In the genomic region with DNA sequence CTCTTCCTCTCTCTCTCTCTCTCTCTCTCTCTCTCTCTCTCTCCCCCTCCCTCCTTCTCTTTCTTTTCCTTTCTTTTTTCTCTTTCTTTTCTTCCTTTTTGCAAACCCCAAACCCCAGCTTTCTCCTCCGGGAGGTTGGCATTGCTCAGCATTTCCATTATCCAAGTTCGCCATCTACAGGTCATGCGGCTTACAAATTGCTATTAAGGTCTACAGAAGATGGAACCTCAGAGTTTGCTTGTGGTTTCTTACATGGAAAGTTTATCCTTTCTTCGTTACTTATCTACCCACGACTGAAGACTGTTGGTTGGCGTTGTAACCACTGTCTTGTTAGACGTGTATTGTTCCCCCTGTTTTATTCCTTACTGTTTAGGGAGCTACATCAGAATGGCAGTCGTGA, we compare ENCODE assay signal across 8 mouse cellular contexts. TPM values are rescaled to one million over a fixed set of nuclear protein-coding genes. Genes with fewer than 3 reads are reported as not detected.
DNase-seq lines count a peak whose midpoint lies in the region; ATAC-seq and TF ChIP-seq lines count a peak whose summit lies in the region.

No protein-coding gene starts in this region.

- H3K4me1 ChIP-seq in heart, embryonic 11.5 days (ENCODE audit: control insufficient read depth, insufficient read depth, low read length) = no peaks in the 10 kb centered on the region
- H3K4me1 ChIP-seq in forebrain, embryonic 13.5 days = peaks cover 9% of the 10 kb centered on the region
- no peaks in the 10 kb centered on the region for H3K4me1 ChIP-seq in midbrain, postnatal 0 days (ENCODE audit: insufficient read depth, low read length)

- DNase-seq in heart, postnatal 14 days = peak; percentile 24 to 28
- DNase-seq in 416B (ENCODE audit: low read depth) (peak; percentile 82), NIH3T3 (ENCODE audit: low read depth) (peak; percentile 75)
- peak; percentile 60 for DNase-seq in layer of hippocampus, adult 11-12 months (ENCODE audit: low spot score)
- DNase-seq in midbrain, postnatal 0 days (ENCODE audit: low spot score) = peak; percentile 80
- DNase-seq in urinary bladder, adult 18-20 months (ENCODE audit: low spot score in 2 of 2) = no peak

- 17% methylated on average over 8 of the region's 8 CpGs for WGBS in heart, embryonic 11.5 days (ENCODE audit: insufficient replicate concordance)
- WGBS in forebrain, embryonic 13.5 days = 13% methylated on average over 8 of the region's 8 CpGs
- WGBS in midbrain, postnatal 0 days = 15% methylated on average over 8 of the region's 8 CpGs

- H3K27ac ChIP-seq in heart, embryonic 11.5 days (ENCODE audit: low read depth, low read length) = no peak overlapping the region
- no peak overlapping the region for H3K27ac ChIP-seq in forebrain, embryonic 13.5 days
- no peak overlapping the region for H3K27ac ChIP-seq in midbrain, postnatal 0 days (ENCODE audit: low read depth, low read length)

- no peak overlapping the region for H3K4me2 ChIP-seq in heart, embryonic 11.5 days
- H3K4me2 ChIP-seq in forebrain, embryonic 13.5 days = no peak overlapping the region
- H3K4me2 ChIP-seq in midbrain, postnatal 0 days (ENCODE audit: low read depth, low read length, poor library complexity, severe bottlenecking) = no peak overlapping the region

- H3K9ac ChIP-seq in heart, embryonic 11.5 days (ENCODE audit: low read depth, low read length) = no peak overlapping the region
- no peak overlapping the region for H3K9ac ChIP-seq in forebrain, embryonic 13.5 days
- H3K9ac ChIP-seq in midbrain, postnatal 0 days (replicated peaks; ENCODE audit: low read length, poor library complexity, severe bottlenecking) = no peak overlapping the region

- intact Hi-C loops in heart, postnatal 14 days (cut with DNase I) = loop anchor here (1.0 kb wide), 1 partner anchor 134 kb away; no protein-coding TSS in a partner anchor

- peaks cover 37% of the 10 kb centered on the region for H3K27me3 ChIP-seq in heart, embryonic 11.5 days (ENCODE audit: control insufficient read depth, insufficient read depth, low read length)
- H3K27me3 ChIP-seq in forebrain, embryonic 13.5 days = peaks cover 81% of the 10 kb centered on the region
- peaks cover 57% of the 10 kb centered on the region for H3K27me3 ChIP-seq in midbrain, postnatal 0 days (ENCODE audit: insufficient read depth, low read length)

- H3K9me3 ChIP-seq in heart, embryonic 11.5 days (replicated peaks; ENCODE audit: control insufficient read depth, low read length) = no peaks in the 10 kb centered on the region
- H3K9me3 ChIP-seq in forebrain, embryonic 13.5 days (replicated peaks) = no peaks in the 10 kb centered on the region
- no peaks in the 10 kb centered on the region for H3K9me3 ChIP-seq in midbrain, postnatal 0 days (ENCODE audit: low read length)

- ATAC-seq in heart, embryonic 11.5 days (replicated peaks; ENCODE audit: insufficient number of reproducible peaks, low FRiP score, low TSS enrichment) = no peak
- peak; percentile 66; the same call in 1 of the 2 replicates for ATAC-seq in forebrain, embryonic 13.5 days
- ATAC-seq in midbrain, postnatal 0 days (ENCODE audit: low FRiP score) = no peak

- peak; percentile 84 for TF ChIP-seq CTCF in midbrain, postnatal 0 days (IDR thresholded peaks at IDR 0.05)

- no peaks in the 10 kb centered on the region for H3K36me3 ChIP-seq in heart, embryonic 11.5 days (ENCODE audit: control insufficient read depth, insufficient read depth, low read length)
- no peaks in the 10 kb centered on the region for H3K36me3 ChIP-seq in forebrain, embryonic 13.5 days (ENCODE audit: poor library complexity, severe bottlenecking)
- no peaks in the 10 kb centered on the region for H3K36me3 ChIP-seq in midbrain, postnatal 0 days (ENCODE audit: insufficient read depth, low read length)

- no peak overlapping the region for H3K4me3 ChIP-seq in heart, embryonic 11.5 days (ENCODE audit: low read depth, low read length)
- no peak overlapping the region for H3K4me3 ChIP-seq in forebrain, embryonic 13.5 days
- no peak overlapping the region for H3K4me3 ChIP-seq in midbrain, postnatal 0 days (ENCODE audit: low read depth, low read length)

RNA-seq across cellular contexts. Expression of a gene that starts 21.1 kb away (rescaled TPM):
- total RNA-seq in heart, postnatal 14 days (2021) = 1 to 10 TPM; 2.9 to 5.2 TPM
- polyA plus RNA-seq in heart, embryonic 11.5 days (2014; fragmentation: Nextera tagmentation; extraction: Ambion mirVana) = 0.72 and 1.2 TPM in 2 replicates
- 1.1 and 1.4 TPM in 2 replicates for polyA plus RNA-seq in forebrain, embryonic 13.5 days (2015; fragmentation: Nextera tagmentation; extraction: Ambion mirVana)
- total RNA-seq in midbrain, postnatal 0 days (2014; rRNA removed) = 0.60 and 0.99 TPM in 2 replicates
- polyA plus RNA-seq in midbrain, postnatal 0 days (2015; fragmentation: Nextera tagmentation; extraction: Ambion mirVana) = 0.20 and 0.25 TPM in 2 replicates

RNA-seq across cellular contexts. Expression of a gene that starts 30.4 kb away (rescaled TPM):
- total RNA-seq in heart, postnatal 14 days (2021) = 1 to 10 TPM; 2.1 to 3.1 TPM
- polyA plus RNA-seq in heart, embryonic 11.5 days (2014; fragmentation: Nextera tagmentation; extraction: Ambion mirVana) = 3.3 and 3.4 TPM in 2 replicates
- 4.9 and 5.0 TPM in 2 replicates for polyA plus RNA-seq in forebrain, embryonic 13.5 days (2015; fragmentation: Nextera tagmentation; extraction: Ambion mirVana)
- 1.4 and 2.6 TPM in 2 replicates for total RNA-seq in midbrain, postnatal 0 days (2014; rRNA removed)
- 2.6 and 2.9 TPM in 2 replicates for polyA plus RNA-seq in midbrain, postnatal 0 days (2015; fragmentation: Nextera tagmentation; extraction: Ambion mirVana)

Comparison
In these comparisons a context has a peak if more than half of its experiments do, and no peak if none do; other contexts are left out.
1. DNase-seq: peak in heart, postnatal 14 days (2 of 2), 416B (single experiment), NIH3T3 (single experiment), layer of hippocampus, adult 11-12 months (single experiment) and midbrain, postnatal 0 days (single experiment); none in urinary bladder, adult 18-20 months (0 of 2).